Mouse (Mus musculus) layer of hippocampus, adult 9-10 months (tissue): Measurements from ENCODE around the gene Cfap77.
"Not testable (repeated sequence)": the region's sequence is repeated elsewhere in the genome, so short reads cannot be mapped to it uniquely, and the experiment has no call there.

Source experiments
- DNase-seq: peaks from one replicate; pipeline ENCODE4 v3.0.0; 2022; ENCODE audit warnings: low spot score

The Cfap77 gene

DNA sequence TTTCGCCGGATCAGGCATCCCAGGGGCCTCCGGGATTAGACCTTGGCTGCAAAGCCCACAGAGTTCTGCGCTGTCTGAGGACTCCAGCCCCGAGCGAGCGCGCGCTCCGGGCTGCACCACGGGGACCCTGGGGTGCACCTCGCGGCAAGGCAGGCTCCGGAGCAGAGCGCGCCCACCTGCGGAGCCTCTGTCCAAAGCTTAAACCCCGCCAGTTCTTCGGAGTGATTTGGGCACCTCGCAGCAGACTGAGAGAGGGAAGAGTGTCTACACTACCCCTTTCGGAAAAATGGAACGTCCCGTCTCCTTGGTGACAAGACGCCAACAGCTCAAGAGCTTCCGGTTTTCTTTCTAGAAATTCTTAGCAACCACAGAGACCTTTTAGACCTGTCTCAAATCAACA lies at the start of gene Cfap77:
Cfap77 (minus strand) TSS at position 76 of the 400 bp plus-strand sequence.
- no peak for DNase-seq

DNA sequence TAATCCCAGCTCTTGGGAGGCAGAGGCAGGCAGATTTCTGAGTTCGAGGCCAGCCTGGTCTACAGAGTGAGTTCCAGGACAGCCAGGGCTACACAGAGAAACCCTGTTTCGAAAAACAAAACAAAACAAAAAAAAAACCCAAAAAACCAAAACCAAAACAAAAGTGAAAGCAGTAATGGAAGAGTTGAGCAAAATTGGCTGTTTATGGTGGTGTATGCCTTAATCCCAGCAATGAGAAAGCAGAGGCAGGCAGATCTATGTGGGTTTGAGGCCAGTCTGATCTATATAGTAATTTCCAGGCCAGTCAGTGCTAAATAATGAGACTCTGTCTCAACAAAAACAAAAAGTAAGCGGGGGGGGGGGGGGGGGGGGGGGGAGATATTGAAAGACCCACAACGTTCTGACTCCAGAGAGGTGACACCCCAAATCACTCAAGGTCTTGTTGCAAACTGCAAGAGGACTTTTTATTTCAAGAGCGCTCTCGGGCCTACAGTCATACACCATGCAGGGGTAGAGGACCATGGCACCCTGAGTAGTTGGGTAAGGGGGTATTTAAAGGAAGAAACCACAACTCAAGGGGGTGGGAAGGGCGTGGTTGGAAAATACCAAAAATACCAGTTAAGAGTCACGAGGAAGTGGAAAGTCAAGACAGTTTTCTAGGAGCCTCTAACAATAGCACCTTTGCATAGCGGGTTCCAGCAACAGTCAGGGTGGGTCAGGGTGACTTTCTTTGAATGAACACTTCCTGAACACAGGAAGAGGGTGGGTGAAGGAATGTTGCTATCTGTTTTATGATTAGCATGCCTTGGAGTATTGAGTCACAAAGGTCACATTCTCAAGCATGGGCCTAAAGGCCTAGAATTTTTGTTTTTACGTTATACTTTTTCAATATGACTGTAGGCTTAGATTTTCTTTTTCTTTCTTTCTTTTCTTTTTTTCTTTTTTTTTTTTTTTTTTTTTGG lies 47.8 kb upstream of the Cfap77 start:
- DNase-seq = not testable (repeated sequence)

DNA sequence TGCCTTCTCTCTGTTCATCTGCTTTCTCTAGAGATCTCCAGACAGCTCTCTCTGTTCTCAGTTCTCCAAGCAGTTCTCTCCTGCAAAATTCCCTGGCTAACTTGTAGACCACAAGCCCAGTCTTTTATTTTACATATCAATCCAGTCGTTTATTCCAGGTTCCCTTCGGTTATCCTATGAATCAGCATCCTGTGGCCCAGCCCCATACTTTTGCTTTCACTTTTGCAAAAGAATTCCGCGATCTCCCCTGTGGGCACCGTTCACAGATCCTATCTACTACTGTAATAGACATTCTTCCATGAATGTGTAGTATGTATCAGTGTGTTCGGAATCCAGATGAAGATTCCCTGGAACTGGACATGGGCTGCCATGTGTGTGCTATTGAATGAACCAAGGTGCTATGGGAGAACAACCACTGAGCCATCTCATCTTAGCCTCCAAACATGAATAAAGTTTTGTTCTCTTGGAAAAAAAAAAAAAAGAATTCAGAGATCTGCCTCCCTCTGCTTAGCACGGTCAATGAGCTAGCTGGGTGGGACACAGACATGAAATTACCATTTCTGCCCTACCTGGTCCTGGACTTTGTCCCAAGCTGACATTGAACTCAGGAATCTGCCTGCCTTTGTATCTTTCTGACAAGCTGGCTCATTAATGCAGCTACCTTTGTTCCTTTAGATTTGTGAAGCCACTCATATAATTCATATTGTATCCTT lies 46.1 kb upstream of the Cfap77 start:
- no peak for DNase-seq

DNA sequence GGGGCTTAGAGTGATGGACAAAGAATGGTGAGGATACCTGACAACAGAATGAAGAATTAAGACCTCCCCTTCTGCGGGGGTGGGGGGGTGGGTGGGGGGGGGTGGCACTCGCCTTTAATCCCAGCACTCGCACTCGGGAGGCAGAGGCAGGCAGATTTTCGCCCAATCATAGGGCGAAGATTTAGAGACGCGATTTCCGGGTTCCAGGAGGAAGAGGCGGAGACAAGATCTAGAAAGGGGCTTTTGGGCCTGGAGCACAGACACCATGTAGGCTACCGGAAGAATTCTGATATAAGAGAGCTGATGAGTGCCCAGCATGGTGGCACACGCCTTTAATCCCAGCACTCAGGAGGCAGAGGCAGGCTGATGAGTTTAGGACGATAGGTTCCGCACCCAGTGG lies 44.8 kb upstream of the Cfap77 start:
- no peak for DNase-seq

DNA sequence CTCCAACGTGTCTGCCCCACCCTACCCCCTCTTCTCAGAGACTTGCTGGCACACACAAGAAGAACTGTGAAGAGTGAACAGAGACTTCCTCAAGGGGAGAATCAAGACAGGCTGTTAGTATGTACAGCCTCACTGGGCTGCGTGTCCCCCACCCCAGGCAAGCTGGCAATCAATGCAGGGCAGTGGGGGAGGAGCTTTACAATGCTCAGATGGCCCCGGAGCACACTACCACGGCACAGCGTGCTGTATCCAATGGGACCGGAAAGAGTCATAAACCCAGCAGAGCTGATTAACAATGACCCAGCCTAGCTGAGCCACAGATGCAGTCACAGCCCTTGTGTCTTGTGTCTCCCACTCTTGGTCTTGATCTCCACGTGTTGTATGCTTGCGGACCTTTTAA lies 43.9 kb upstream of the Cfap77 start:
- no peak for DNase-seq

DNA sequence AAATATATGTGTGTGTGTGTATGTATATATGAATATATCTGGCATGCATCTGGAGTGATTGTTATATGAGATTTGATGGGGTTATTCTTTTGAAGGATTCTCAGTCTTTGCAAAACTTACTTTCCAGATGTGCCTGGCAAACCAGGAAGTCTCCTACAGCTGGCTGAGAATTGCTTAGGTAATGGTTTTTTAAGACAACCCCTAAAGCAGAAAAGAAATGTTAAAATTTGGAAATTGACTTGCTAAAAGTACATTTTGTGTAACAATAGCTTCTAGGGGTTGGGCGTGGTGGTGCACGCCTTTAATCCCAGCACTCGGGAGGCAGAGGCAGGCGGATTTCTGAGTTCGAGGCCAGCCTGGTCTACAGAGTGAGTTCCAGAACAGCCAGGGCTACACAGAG lies 43.1 kb upstream of the Cfap77 start:
- DNase-seq = not testable (repeated sequence)

DNA sequence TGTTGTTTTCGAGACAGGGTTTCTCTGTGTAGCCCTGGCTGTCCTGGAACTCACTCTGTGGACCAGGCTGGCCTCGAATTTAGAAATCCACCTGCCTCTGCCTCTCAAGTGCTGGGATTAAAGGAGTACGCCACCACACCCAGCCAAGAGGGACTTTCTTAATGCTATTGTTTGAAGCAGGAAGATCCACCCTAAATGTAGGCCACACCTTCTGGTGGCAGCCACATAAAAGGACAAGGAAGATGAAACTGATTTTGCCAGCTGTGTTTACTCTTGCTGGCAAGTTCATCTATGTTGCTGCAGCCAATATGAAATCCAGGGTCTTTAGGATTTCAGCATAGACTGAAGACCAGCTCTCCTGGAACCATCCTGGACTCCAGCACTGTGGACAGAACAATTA lies 42.6 kb upstream of the Cfap77 start:
- DNase-seq = no peak

DNA sequence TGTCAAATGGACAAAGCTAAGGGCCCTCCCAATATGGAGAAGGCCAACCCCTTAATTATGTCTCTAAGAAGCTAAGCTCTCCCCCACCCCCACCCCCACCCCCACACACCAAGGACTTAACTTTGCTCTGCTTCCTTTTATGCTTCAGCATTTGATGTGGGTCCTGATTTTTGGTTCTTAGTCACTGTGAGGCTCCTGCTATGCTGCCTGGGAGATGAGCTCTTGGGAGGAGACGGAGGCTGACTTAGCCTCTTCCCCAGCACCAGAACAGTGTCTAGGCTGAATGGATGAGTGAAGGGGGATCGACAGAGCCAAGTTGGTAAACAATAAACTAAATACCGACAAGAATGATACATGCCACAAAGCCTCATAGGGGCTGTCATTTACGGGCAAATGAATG lies 41.9 kb upstream of the Cfap77 start:
- no peak for DNase-seq

DNA sequence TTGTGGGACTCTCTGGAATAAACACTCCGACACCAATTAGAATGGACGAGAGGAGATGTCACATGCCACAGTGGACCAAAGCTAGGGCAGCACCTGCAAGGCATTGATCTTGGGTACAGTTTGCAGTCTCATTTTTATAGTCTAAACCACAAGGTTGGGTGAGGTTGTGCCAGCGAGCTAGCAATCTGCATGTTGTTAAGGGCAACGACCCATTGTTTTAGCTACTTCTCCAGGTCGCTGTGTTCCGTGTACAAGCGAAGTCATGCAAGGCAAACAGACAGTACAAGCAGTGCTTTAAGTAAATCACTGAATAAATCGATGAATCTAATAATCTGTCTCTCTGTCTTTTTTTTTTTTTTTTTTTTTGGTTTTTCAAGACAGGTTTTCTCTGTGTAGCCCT lies 40.8 kb upstream of the Cfap77 start:
- DNase-seq = no peak

DNA sequence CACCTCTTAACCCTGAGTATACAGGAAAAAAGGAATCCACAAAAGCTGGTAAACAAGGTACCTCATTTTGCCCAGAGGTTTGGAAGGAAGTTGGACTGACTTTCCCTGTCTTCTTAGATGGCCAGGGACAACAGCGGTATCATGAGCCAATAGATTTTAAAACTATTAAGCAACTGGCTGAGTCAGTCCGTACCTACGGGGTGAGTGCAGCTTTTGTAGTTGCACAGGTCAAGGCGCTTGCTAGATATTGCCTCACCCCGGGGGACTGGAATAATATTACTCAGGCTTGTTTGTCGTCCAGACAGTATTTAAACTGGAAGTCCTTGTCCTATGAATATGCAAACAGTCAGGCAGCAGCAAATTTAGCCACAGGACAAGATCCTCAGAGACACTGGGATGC lies 34.4 kb upstream of the Cfap77 start:
- not testable (repeated sequence) for DNase-seq

DNA sequence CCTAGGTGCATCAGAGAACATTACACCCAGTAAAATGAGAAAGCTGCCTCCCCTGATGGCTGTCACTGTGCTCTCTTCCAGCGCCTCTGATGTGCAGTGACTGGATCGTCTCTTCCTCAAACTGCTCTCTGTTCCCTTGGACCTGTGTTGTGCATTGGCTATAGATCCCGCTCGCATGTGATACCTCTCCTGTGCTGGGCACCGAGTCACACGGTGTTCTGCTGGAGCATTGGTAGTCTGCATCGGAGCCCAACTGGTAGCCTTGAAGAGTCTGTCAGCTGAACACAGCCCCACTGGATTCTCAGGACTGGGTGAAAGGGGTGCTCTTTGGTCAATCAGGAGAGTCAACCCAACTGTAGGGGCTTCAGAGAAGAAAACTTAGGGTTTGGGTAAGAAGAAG lies 31.2 kb upstream of the Cfap77 start:
- no peak for DNase-seq

DNA sequence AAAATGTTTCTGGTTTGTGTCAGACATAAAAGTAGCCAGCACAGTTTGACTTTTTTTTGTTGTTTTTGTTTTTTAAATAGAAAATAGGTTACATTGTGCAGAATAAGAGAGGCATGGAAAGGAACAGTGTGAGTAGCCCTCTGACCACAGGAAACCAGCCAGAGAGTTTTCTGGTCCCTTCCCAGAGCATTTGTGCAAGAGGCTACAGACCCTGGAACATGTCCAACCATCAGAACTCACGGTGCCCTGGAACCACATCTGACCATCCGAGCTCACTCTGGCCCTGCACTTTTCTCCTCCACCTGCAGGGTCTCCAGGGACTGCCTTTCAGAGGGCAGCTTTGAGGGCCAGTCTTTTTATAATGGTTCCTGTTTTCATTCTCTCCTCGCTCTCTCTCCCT lies 27.1 kb upstream of the Cfap77 start:
- DNase-seq = no peak

DNA sequence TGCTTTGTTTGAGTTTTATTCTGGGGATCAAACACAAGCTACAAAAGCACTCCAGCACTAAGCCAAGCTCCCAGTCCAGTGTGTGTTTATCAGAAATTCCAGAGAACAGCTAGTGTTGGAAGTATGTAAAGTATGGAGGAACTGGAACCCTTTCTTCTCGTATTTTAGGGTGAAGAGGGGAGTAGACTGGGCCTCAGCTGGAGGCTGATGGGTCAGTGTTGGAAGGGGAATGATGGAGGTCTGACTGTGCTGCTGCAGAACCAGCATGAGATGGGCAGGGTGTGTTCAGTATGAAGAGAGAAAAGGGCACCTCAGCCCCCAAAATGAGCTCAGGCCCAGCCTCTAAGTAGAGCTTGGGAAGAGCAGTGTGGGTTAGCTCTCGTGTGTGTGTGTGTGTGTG lies 21.4 kb upstream of the Cfap77 start:
- no peak for DNase-seq

DNA sequence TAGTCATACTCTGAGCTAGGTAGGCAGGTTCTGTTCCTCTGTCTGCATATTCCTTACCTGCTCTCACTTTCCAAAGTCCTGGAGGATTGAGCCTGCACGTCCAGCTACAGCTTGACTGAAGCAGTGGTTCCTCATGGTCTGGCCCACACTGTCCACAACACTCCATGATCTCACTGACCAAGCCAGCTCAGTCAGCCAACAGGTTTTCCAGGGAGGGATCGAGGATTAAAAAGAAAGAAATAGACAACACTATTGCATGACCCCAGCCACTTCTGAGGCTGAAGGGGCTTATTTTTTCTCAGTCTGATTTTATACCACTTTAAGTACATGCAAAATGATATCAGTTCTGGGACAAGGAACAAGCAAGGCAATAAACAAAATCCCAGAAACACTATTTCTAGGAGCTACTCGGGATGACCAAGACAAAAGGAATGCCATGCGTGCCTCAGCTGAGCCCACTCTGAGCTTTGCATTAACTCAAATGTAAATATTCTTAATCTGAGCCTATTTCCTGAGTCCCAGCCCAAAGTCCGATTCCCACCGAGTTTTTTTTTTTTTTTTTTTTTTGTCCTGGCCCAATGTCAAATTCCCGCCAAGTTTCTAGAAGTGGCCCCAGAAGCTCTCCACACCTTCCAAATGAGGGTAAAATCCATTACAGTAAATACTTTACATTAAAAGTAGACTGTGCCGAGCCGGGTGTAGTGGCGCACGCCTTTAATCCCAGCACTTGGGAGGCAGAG lies 20.6 kb upstream of the Cfap77 start:
- DNase-seq = no peak

DNA sequence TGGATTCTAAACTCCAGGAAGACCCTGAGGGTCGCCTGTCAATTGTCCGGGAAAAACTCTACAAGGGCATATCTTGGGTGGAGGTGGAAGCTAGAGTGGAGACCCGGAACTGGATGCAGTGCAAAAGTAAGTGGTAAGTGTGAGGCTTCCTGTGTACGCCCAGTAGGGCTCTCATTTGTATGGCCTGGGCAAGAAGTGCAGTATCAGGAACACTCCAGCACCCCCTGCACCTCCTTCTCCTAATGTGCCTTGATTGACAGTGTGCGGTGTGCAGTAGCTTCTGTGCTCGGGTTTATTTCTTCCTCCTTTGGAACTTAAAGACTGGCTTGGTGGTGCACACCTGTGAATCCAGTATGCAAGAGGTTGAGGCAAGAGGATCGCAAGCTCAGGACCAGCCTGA lies 19.8 kb upstream of the Cfap77 start:
- DNase-seq = no peak

DNA sequence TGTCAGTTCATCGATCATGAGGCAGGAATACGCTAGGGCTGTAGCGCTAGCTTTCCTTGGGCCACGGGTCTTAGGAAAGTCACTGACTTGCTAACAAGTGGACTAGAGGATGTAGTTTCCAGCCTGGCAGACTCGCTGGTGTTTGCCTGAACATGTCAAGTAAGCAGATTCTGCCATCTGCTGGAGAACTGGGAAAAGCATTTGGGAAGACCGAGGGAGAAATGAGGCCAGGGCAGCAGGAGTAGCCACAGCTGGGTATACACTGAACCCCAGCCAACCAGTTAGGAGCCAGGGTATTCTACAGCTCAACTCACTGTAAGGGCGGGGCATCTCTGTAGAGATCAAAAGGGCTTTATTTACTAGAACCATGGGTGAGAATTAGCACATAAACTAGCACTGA lies 11.5 kb upstream of the Cfap77 start:
- DNase-seq = no peak

DNA sequence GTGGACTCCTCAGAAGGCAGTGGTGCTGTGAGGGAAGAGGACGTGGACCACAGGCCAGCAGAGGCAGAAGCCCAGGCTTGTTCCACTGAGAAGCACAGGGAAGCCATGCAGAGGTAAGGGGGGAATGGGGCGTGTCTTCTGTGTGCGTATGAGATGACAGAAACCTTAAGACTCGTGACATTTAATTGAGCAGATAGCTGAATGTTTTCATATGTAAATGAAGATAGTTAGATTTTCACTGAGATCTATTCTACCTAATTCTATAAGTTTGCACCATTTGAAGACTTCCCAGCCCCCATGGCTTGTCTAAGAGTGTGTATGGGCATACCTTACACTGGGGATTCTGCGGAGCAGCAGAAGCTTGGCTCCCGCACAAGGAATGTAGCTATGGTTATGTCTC lies 10.9 kb upstream of the Cfap77 start:
- no peak for DNase-seq

DNA sequence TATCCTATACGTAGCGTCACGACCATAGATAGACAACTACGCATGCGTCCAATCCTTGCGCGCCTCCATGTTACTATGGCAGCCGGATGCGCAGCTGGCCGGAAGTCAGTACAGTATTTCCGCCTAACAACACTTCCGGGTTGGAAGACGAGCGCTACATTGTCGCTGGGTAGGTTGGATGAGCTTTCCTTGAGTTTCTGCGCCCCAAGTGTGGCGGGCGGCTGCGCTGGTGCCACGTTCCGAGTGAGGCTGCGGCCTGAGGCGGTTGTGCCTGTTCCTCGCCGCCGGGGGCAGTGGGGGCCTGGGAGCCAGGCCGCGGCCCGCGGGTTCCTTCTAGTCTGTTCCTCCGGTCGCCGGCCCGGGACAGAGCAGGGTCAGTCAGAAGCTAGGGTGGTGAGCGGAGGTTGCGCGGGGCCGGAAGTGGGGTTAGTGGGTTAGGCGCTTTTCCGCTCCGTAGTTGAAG lies 5.3 kb upstream of the Cfap77 start, which contains the start of gene Ttf1:
Ttf1 (plus strand) TSS at position 128 of the 463 bp plus-strand sequence.
- DNase-seq = peak; percentile 86

DNA sequence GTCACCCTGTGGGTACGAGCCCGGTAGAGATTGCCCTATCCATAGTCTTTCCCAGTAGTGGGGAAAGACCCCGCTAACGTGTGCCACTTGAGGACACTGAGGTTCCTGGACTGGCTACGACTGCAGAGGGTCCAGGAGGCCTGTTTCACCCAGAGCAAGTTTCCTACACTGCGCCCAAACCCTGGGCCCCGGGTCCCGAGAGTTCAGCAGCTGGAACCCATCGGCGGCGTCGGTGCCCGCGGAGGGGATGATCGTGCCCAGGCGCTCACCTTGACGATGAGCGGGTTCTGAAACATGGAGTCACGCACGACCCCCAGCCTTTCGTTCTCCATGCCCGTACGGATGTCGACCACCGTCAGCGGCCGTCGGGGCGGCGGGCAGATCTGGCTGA lies 326 bp downstream of the Cfap77 start:
- DNase-seq = no peak

DNA sequence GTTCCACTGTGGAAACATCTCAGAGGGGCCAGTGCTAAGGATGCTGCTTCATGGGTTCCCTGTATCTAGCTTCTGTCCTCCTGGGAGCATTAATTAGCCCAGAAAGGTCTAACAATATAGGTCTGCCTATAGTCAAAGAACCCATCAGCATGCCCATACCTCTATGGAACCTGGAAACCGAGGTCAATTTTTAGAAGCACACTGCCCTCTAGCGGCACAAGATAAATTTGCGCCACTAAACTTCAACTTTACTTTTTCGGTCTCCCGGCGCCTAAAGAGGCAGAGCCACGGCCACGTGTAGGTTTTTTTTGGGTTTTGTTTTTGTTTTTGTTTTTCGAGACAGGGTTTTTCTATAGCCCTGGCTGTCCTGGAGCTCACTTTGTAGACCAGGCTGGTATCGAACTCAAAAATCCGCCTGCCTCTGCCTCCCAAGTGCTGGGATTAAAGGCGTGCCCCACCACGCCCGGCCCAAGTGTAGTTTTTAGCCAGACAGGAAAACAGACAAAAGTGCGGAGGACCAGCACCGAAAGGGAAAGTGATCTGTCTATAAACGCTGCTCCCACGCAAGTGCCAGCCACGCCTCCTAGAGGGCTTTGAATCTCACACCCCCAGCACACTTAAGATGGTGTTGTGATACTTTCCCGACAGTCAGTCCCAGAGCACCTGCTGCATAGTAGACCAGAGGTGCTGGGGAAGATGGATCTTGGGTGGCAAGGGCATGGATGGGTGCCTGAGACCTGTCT lies 893 bp downstream of the Cfap77 start:
- peak; percentile 55 for DNase-seq

DNA sequence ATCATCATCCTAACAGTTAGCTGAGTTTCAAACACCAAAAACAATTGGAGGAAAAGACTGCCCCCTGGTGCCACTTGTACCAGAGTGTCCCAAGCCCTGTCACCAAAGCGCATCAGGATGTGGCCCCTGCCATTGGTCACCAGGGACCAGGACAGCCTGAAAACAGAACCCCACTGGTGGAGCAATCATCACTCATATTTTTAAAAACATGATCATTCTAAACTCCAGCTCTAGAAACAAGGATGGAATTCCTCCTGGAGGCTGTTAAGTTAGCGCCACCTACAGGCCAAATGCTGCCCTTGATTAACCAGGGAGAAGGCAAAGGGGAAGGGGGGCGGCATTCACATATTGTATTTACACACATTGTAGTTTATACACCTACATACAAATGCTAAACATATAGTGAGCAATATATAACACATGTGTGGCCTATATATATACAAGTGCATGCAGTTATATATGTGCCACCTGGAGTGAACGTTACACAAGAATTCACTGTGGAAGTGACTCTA lies 1.9 kb downstream of the Cfap77 start:
- DNase-seq = peak; percentile 60

DNA sequence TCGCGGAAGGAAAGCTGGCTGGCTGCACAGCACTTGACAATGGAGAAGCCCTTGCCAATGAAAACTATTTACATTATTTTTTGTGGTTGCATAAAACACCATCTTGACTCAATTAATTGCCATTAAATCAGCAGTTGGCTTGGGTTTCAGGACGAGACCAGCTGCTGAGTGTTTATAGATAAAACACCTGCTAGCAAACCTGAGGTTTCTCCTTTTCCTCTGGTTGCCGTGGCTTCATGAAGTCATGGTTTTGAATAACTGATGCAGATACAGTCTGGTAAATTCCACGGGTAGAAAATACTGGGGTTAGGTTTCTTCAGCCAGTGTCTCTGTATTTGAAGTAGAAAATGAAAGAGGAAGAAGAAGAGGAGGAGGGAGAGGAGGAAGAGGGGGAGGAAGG lies 2.9 kb downstream of the Cfap77 start:
- DNase-seq = no peak
